Mouse (Mus musculus) erythroblast, embryonic 14.5 days (primary cell): ENCODE measurements at regions not wholly inside any gene's neighbourhood (a gene's known extent, or its start where the extent isn't known, plus 50 kb on each side); places are given as distances from the start of the nearest gene placed in this dataset.

Experiments
- GATA1 ChIP-seq: IDR thresholded peaks from 2 replicates; pipeline ENCODE4 v1.6.1; 2012; ENCODE audit warnings: low read length, inconsistent platforms, mixed read lengths
- TAL1 ChIP-seq: IDR thresholded peaks from 3 replicates; pipeline ENCODE4 v1.6.1; 2012; ENCODE audit warnings: low read length, inconsistent platforms, mixed read lengths

DNA sequence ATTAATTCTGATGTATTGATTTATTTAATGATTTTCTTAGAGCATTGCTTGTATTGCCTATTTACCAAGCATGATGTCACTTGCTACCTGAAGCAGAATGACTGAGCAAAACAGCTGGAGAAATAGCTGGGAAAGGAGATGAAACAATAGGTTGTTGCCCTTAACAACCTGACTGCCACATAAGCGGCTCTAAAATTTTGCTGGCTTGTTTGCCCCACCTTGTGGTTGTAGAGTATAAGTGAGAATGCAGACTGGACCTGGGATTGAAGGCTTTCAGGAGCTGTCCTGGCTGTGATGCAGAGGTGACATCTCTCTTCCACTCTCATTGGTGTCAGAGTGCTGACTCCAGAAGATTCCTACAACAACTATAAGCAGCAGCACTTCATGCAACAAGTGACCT lies 77.3 kb downstream of the Nap1l2 start:
- TF ChIP-seq GATA1 (no peak), TAL1 (no peak)
